Mouse (Mus musculus) large intestine, adult 2 months (tissue): ENCODE measurements around the gene Cpa4. TPM values are rescaled to one million over a fixed set of nuclear protein-coding genes. Genes with fewer than 3 reads are reported as not detected.

Experiments used
- DNase-seq: peaks from one replicate; pipeline ENCODE4 v3.0.0-alpha.2; 2012; ENCODE audit warnings: low read depth, low spot score
- WGBS: fragments of 180-500 bp; shearing (Covaris S2); methylation state at CpG from one replicate; pipeline ENCODE4 v1.1.7; 2018; 5-methylcytosine and 5-hydroxymethylcytosine counted together
- polyA plus RNA-seq: library from polyadenylated mRNA; depleted of rRNA; stranded (reverse); fragments of >200 nt; gene quantifications from 2 replicates; pipeline ENCODE4 v1.2.3, GENCODE M21; 2012

The Cpa4 gene
- polyA plus RNA-seq, 1 experiment, result not detected

GRCm38 (mm10) chr6:30551193-30551515 lies 17.0 kb upstream of the Cpa4 start:
- no peak for DNase-seq

GRCm38 (mm10) chr6:30551644-30552580 lies 16.3 kb upstream of the Cpa4 start:
- WGBS, result 57% methylated on average over 23 of the region's 23 CpGs
- no peak for DNase-seq

GRCm38 (mm10) chr6:30552628-30553027 lies 15.5 kb upstream of the Cpa4 start:
- WGBS, result 59% methylated on average over 6 of the region's 6 CpGs
- no peak for DNase-seq

GRCm38 (mm10) chr6:30553381-30554010 lies 14.7 kb upstream of the Cpa4 start:
- 90% methylated on average over 7 of the region's 7 CpGs for WGBS
- DNase-seq, result no peak

- DNase-seq, result no peak
- WGBS, result 85% methylated on average over 5 of the region's 5 CpGs
Observed at GRCm38 (mm10) chr6:30554092-30554491, 14.1 kb upstream of the Cpa4 start.

GRCm38 (mm10) chr6:30554621-30555170 lies 13.5 kb upstream of the Cpa4 start:
- WGBS, result 94% methylated on average over 5 of the region's 5 CpGs
- DNase-seq, result no peak

- no peak for DNase-seq
- 36% methylated on average over 7 of the region's 9 CpGs for WGBS
Observed at GRCm38 (mm10) chr6:30556080-30556479, 12.1 kb upstream of the Cpa4 start.

GRCm38 (mm10) chr6:30559726-30560125 lies 8.4 kb upstream of the Cpa4 start:
- 53% methylated on average over 1 of the region's 1 CpGs for WGBS
- DNase-seq, result no peak

- 71% methylated on average over 4 of the region's 4 CpGs for WGBS
Observed at GRCm38 (mm10) chr6:30562132-30562531, 6.0 kb upstream of the Cpa4 start.

GRCm38 (mm10) chr6:30563575-30563974 lies 4.6 kb upstream of the Cpa4 start:
- DNase-seq, result no peak
- 32% methylated on average over 6 of the region's 6 CpGs for WGBS

More at GRCm38 (mm10) chr6:30562132-30562531, 6.0 kb upstream of the Cpa4 start:
- no peak for DNase-seq

GRCm38 (mm10) chr6:30564051-30564450 lies 4.1 kb upstream of the Cpa4 start:
- no peak for DNase-seq
- 94% methylated on average over 6 of the region's 6 CpGs for WGBS

GRCm38 (mm10) chr6:30569331-30569730 lies 1.2 kb downstream of the Cpa4 start:
- 75% methylated on average over 10 of the region's 10 CpGs for WGBS
- DNase-seq, result no peak

- DNase-seq, result no peak
- 87% methylated on average over 5 of the region's 5 CpGs for WGBS
Observed at GRCm38 (mm10) chr6:30570012-30570411, 1.8 kb downstream of the Cpa4 start.

- DNase-seq, result no peak
- WGBS, result 65% methylated on average over 20 of the region's 20 CpGs
Observed at GRCm38 (mm10) chr6:30572456-30573311, 4.5 kb downstream of the Cpa4 start.

GRCm38 (mm10) chr6:30573380-30573779 lies 5.2 kb downstream of the Cpa4 start:
- no peak for DNase-seq
- 80% methylated on average over 5 of the region's 5 CpGs for WGBS

GRCm38 (mm10) chr6:30574945-30575344 lies 6.8 kb downstream of the Cpa4 start:
- no peak for DNase-seq
- 98% methylated on average over 1 of the region's 1 CpGs for WGBS

GRCm38 (mm10) chr6:30576477-30577203 lies 8.5 kb downstream of the Cpa4 start:
- WGBS, result 70% methylated on average over 17 of the region's 17 CpGs
- DNase-seq, result no peak

- DNase-seq, result no peak
- 83% methylated on average over 17 of the region's 17 CpGs for WGBS
Observed at GRCm38 (mm10) chr6:30579961-30580840, 12.0 kb downstream of the Cpa4 start.
